Mouse (Mus musculus): ENCODE data around the gene Zfp592.

DNA sequence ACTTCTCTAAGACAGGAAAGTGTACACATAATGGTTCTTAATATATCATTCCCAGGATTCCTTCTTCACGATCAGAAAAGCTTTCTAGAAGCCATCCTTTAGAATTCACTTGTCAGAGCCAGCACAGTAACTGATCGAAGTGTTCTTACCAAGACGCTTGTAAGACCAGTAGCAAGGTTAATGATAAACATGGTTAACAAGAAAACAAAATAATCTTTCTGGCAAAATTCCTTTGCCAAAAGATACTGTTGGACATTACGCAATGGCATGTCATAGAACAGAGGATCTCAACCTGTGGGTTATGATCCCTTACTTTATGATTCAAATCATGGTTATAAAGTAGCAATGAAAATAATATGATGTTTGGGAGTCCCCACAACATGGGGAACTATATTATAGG, 42.0 kb upstream of the Zfp592 start:
- no peak for TF ChIP-seq CTCF (IDR thresholded peaks at IDR 0.05; ENCODE audit: low read depth, low read length)
- TF ChIP-seq POLR2A (IDR thresholded peaks at IDR 0.05; ENCODE audit: borderline replicate concordance, low read depth, low read length): no peak
